Mouse (Mus musculus) adrenal gland, postnatal 14 days (tissue): ENCODE results near the gene Khdc3. TPM values are rescaled to one million over a fixed set of nuclear protein-coding genes. Genes with fewer than 3 reads are reported as not detected.
"Not testable (repeated sequence)": the region's sequence is repeated elsewhere in the genome, so short reads cannot be mapped to it uniquely, and the experiment has no call there.

Source experiments
- DNase-seq: peaks from one replicate; pipeline ENCODE4 v3.0.0; 2021; ENCODE audit warnings: mixed read lengths
- total RNA-seq: library from RNA; stranded (reverse); gene quantifications from 2 replicates; pipeline ENCODE4 v1.2.3, GENCODE M21; 2021

The Khdc3 gene
- total RNA-seq, 1 experiment from 2014 or later, result 0.19 TPM

GRCm38 (mm10) chr9:73102181-73102580 is 545 bp downstream of the Khdc3 start, which contains the start of gene Gm20509:
Gene Gm20509 (plus strand): TSS chr9:73102470.
- DNase-seq, result no peak

GRCm38 (mm10) chr9:73103159-73103879 is 1.7 kb downstream of the Khdc3 start:
- DNase-seq, result peak; percentile 82

- no peak for DNase-seq
These were observed 2.2 kb downstream of the Khdc3 start for GRCm38 (mm10) chr9:73103880-73104198.

GRCm38 (mm10) chr9:73105141-73105540 is 3.5 kb downstream of the Khdc3 start:
- DNase-seq, result no peak

- DNase-seq, result no peak
These were observed 4.1 kb downstream of the Khdc3 start for GRCm38 (mm10) chr9:73105771-73106170.

- DNase-seq, result peak; percentile 90
These were observed 11.6 kb downstream of the Khdc3 start, which contains the start of gene Rsl24d1 for GRCm38 (mm10) chr9:73112919-73113906. Gene Rsl24d1 (plus strand): TSS chr9:73113426.

- not testable (repeated sequence) for DNase-seq
These were observed 15.1 kb downstream of the Khdc3 start for GRCm38 (mm10) chr9:73116704-73117103.

- no peak for DNase-seq
These were observed 16.4 kb downstream of the Khdc3 start for GRCm38 (mm10) chr9:73118012-73118411.

GRCm38 (mm10) chr9:73121735-73122134 is 20.1 kb downstream of the Khdc3 start:
- peak; percentile 45 for DNase-seq

GRCm38 (mm10) chr9:73125043-73125570 is 23.5 kb downstream of the Khdc3 start:
- no peak for DNase-seq

GRCm38 (mm10) chr9:73127457-73127856 is 25.8 kb downstream of the Khdc3 start:
- no peak for DNase-seq

- no peak for DNase-seq
These were observed 28.2 kb downstream of the Khdc3 start for GRCm38 (mm10) chr9:73129875-73130274.

GRCm38 (mm10) chr9:73130529-73130928 is 28.9 kb downstream of the Khdc3 start:
- no peak for DNase-seq

- no peak for DNase-seq
These were observed 35.8 kb downstream of the Khdc3 start for GRCm38 (mm10) chr9:73137341-73137886.

Other genes with a start within 250 kb of the Khdc3 start
- gene Pygo1, start 176.2 kb upstream of the Khdc3 start, total RNA-seq, result 3.0 and 3.4 TPM in 2 replicates
- 0.78 and 1.1 TPM in 2 replicates for gene Dyx1c1, start 143.1 kb upstream of the Khdc3 start, total RNA-seq
- gene Gm44503, start 143.0 kb upstream of the Khdc3 start, total RNA-seq, result not detected in 2 replicates
- gene Ccpg1os, start 116.5 kb upstream of the Khdc3 start, total RNA-seq, result 11.6 and 13.3 TPM in 2 replicates
- gene Ccpg1, start 116.4 kb upstream of the Khdc3 start, total RNA-seq, result 92.7 and 97.7 TPM in 2 replicates
- gene Pigb, start 61.5 kb upstream of the Khdc3 start, total RNA-seq, result 10.6 and 12.1 TPM in 2 replicates
- gene Rab27a, start 57.0 kb upstream of the Khdc3 start, total RNA-seq, result 27.4 and 28.0 TPM in 2 replicates
- gene Gm20509, start 634 bp downstream of the Khdc3 start, total RNA-seq, result not detected in 2 replicates
- 59.3 and 64.6 TPM in 2 replicates for gene Rsl24d1, start 11.6 kb downstream of the Khdc3 start, total RNA-seq